Mouse (Mus musculus): ENCODE data around the gene Hdac10. TPM values are rescaled to one million over a fixed set of nuclear protein-coding genes. Genes with fewer than 3 reads are reported as not detected.

Hdac10 gene
- polyA plus RNA-seq, 1 experiment from 2014 or later = 18.8 TPM

GRCm38 (mm10) chr15:89165478-89165877, 37.0 kb upstream of the Hdac10 start:
- ATAC-seq (ENCODE audit: insufficient read depth) (no peak), DNase-seq (no peak)
- H3K4me3 ChIP-seq (ENCODE audit: low read depth, low read length) = no peak overlapping the region
- H3K9ac ChIP-seq = no peak overlapping the region
- peaks cover 13% of the 10 kb centered on the region for H3K4me1 ChIP-seq (ENCODE audit: insufficient read depth)
- 89% methylated on average over 12 of the region's 12 CpGs for WGBS
- TF ChIP-seq CTCF (IDR thresholded peaks at IDR 0.05; ENCODE audit: low read depth) = no peak
- no peaks in the 10 kb centered on the region for H3K9me3 ChIP-seq (ENCODE audit: low read depth, low read length)
- H3K27ac ChIP-seq (ENCODE audit: low read depth) = no peak overlapping the region
- H3K36me3 ChIP-seq (ENCODE audit: insufficient read depth) = peaks cover 89% of the 10 kb centered on the region
- no peak overlapping the region for H3K4me2 ChIP-seq
- no peaks in the 10 kb centered on the region for H3K27me3 ChIP-seq (ENCODE audit: insufficient read depth, low read length)

- no peaks in the 10 kb centered on the region for H3K9me3 ChIP-seq (ENCODE audit: low read depth, low read length)
- H3K36me3 ChIP-seq (ENCODE audit: insufficient read depth) = peaks cover 100% of the 10 kb centered on the region
- H3K27me3 ChIP-seq (ENCODE audit: insufficient read depth, low read length) = no peaks in the 10 kb centered on the region
- no peaks in the 10 kb centered on the region for H3K4me1 ChIP-seq (ENCODE audit: insufficient read depth)
- no peak overlapping the region for H3K4me2 ChIP-seq
- H3K4me3 ChIP-seq (ENCODE audit: low read depth, low read length) = no peak overlapping the region
- WGBS = 66% methylated on average over 9 of the region's 9 CpGs
- H3K27ac ChIP-seq (ENCODE audit: low read depth) = peak overlapping the region; percentile 24; the same call in 1 of the 2 replicates
- ATAC-seq (ENCODE audit: insufficient read depth) = peak; percentile 36; the same call in 1 of the 2 replicates
- no peak for TF ChIP-seq CTCF (IDR thresholded peaks at IDR 0.05; ENCODE audit: low read depth)
- peak; percentile 20 for DNase-seq
- no peak overlapping the region for H3K9ac ChIP-seq
Measured at GRCm38 (mm10) chr15:89161397-89161796, 32.9 kb upstream of the Hdac10 start.

- H3K9ac ChIP-seq = no peak overlapping the region
- ATAC-seq (ENCODE audit: insufficient read depth) (no peak), DNase-seq (no peak)
- no peaks in the 10 kb centered on the region for H3K4me1 ChIP-seq (ENCODE audit: insufficient read depth)
- H3K9me3 ChIP-seq (ENCODE audit: low read depth, low read length) = no peaks in the 10 kb centered on the region
- H3K36me3 ChIP-seq (ENCODE audit: insufficient read depth) = peaks cover 98% of the 10 kb centered on the region
- H3K4me2 ChIP-seq = no peak overlapping the region
- 92% methylated on average over 16 of the region's 16 CpGs for whole genome bisulfite sequencing
- TF ChIP-seq CTCF (IDR thresholded peaks at IDR 0.05; ENCODE audit: low read depth) = no peak
- H3K27ac ChIP-seq (ENCODE audit: low read depth) = no peak overlapping the region
- no peaks in the 10 kb centered on the region for H3K27me3 ChIP-seq (ENCODE audit: insufficient read depth, low read length)
- no peak overlapping the region for H3K4me3 ChIP-seq (ENCODE audit: low read depth, low read length)
Measured at GRCm38 (mm10) chr15:89158516-89158915, 30.0 kb upstream of the Hdac10 start.

DNA sequence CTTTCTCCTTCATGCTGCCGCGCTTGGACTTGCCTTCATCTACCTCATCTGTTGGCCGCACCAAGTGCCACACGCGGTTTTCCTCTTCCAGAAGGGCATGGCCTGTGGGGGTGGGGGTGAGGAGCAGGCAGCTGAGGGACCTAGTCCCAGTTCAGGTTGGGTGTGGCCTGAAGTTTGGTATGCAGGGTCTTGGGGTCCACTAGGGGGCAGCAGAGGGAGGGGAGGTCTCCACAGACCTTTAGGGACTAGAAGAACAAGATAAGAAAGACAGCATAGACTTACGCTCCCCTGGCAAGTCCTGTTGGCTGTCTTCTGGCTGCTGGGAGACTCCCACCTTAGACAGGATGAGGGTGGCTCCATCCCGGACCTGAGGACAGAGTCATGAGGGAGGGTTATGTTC, 29.5 kb upstream of the Hdac10 start:
- Histone ChIP-seq H3K4me3 (ENCODE audit: low read depth, low read length) (no peak overlapping the region), H3K27ac (ENCODE audit: low read depth) (no peak overlapping the region), H3K9ac (no peak overlapping the region), H3K4me2 (no peak overlapping the region), H3K4me1 (ENCODE audit: insufficient read depth) (no peaks in the 10 kb centered on the region), H3K27me3 (ENCODE audit: insufficient read depth, low read length) (no peaks in the 10 kb centered on the region), H3K9me3 (ENCODE audit: low read depth, low read length) (no peaks in the 10 kb centered on the region), H3K36me3 (ENCODE audit: insufficient read depth) (peaks cover 95% of the 10 kb centered on the region)
- ATAC-seq (ENCODE audit: insufficient read depth) (peak; percentile 25; the same call in 1 of the 2 replicates), DNase-seq (peak; percentile 78)
- peak; percentile 87 for TF ChIP-seq CTCF (IDR thresholded peaks at IDR 0.05; ENCODE audit: low read depth)
- WGBS = 59% methylated on average over 7 of the region's 7 CpGs

DNA sequence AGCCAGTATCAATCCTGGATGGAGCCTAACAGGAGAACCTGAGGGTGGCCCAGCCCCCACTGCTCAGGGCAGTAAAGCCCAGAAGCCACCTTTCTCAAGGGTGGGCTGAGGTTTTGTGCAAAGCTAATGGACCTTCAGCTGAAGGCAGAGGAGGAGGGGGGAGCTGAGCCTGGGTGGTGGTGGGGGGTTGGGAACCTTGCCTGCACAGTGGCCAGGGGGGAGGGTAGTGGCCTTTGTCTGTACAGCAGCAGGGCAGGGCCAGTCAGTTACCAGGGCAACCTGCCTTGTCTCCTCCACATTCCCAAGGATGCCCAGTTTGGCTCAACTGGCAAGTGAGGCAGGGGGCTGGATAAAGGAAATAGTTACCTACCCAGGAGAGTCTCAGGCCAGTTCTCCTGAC, 23.8 kb upstream of the Hdac10 start:
- Histone ChIP-seq H3K9ac (no peak overlapping the region), H3K27me3 (ENCODE audit: insufficient read depth, low read length) (peaks cover 27% of the 10 kb centered on the region), H3K4me3 (ENCODE audit: low read depth, low read length) (no peak overlapping the region), H3K36me3 (ENCODE audit: insufficient read depth) (peaks cover 38% of the 10 kb centered on the region), H3K27ac (ENCODE audit: low read depth) (no peak overlapping the region), H3K4me2 (no peak overlapping the region), H3K4me1 (ENCODE audit: insufficient read depth) (peaks cover 7% of the 10 kb centered on the region), H3K9me3 (ENCODE audit: low read depth, low read length) (no peaks in the 10 kb centered on the region)
- ATAC-seq (ENCODE audit: insufficient read depth) = no peak
- no peak for DNase-seq
- TF ChIP-seq CTCF (IDR thresholded peaks at IDR 0.05; ENCODE audit: low read depth) = no peak

DNA sequence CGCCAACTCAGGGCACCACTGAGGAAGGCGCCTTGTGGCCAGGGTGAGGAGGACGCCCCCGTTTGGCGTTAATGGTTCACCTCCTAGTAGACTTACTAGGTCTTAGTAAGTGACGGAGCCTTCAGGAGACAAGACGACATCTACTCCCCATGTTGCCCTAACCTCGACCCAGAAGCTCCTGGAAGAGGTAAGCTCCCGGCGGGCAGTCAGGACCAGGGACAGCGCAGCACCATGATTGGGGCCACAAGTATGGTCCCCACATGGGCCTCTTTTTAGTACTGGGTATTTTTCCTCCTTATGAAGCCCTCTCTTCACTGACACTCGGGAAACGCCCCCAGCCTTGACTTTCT, 21.5 kb upstream of the Hdac10 start:
- Histone ChIP-seq H3K27ac (ENCODE audit: low read depth) (no peak overlapping the region), H3K27me3 (ENCODE audit: insufficient read depth, low read length) (peaks cover 50% of the 10 kb centered on the region), H3K36me3 (ENCODE audit: insufficient read depth) (peaks cover 15% of the 10 kb centered on the region), H3K9me3 (ENCODE audit: low read depth, low read length) (no peaks in the 10 kb centered on the region), H3K4me3 (ENCODE audit: low read depth, low read length) (peak overlapping the region; percentile 55), H3K4me2 (peak overlapping the region; percentile 76), H3K4me1 (ENCODE audit: insufficient read depth) (peaks cover 7% of the 10 kb centered on the region), H3K9ac (peak overlapping the region; percentile 62; the same call in 1 of the 2 replicates)
- DNase-seq (peak; percentile 80), ATAC-seq (ENCODE audit: insufficient read depth) (no peak)
- 1% methylated on average over 13 of the region's 13 CpGs for WGBS
- TF ChIP-seq CTCF (IDR thresholded peaks at IDR 0.05; ENCODE audit: low read depth) = no peak

- H3K27me3 ChIP-seq (ENCODE audit: insufficient read depth, low read length) = peaks cover 53% of the 10 kb centered on the region
- H3K36me3 ChIP-seq (ENCODE audit: insufficient read depth) = peaks cover 10% of the 10 kb centered on the region; the same call in 1 of the 2 replicates
- no peak for TF ChIP-seq CTCF (IDR thresholded peaks at IDR 0.05; ENCODE audit: low read depth)
- WGBS = under 1% methylated on average over 58 of the region's 61 CpGs
- H3K4me3 ChIP-seq (ENCODE audit: low read depth, low read length) = peak within 1 kb of the TSS; percentile 55
- ATAC-seq (ENCODE audit: insufficient read depth) (peak; percentile 61), DNase-seq (peak; percentile 69)
- peak within 1 kb of the TSS; percentile 62 for H3K9ac ChIP-seq
- peak within 1 kb of the TSS; percentile 76 for H3K4me2 ChIP-seq
- H3K4me1 ChIP-seq (ENCODE audit: insufficient read depth) = peaks cover 7% of the 10 kb centered on the region
- H3K9me3 ChIP-seq (ENCODE audit: low read depth, low read length) = no peaks in the 10 kb centered on the region
- 0 out of 2 replicates have a peak within 1 kb of the TSS, but pooled peaks have one; percentile 3 for H3K27ac ChIP-seq (ENCODE audit: low read depth)
Measured at GRCm38 (mm10) chr15:89149271-89150040, 21.0 kb upstream of the Hdac10 start, which contains the start of gene Mapk11. Gene Mapk11, minus strand, starts transcription at chr15:89149628.

Data from lung, embryonic 14.5 days (tissue).